Mouse (Mus musculus) midbrain, embryonic 13.5 days (tissue): ENCODE data around the gene Cacna2d4. TPM values are rescaled to one million over a fixed set of nuclear protein-coding genes. Genes with fewer than 3 reads are reported as not detected.

Source experiments
- ATAC-seq: fragments of 200-750 bp; cut with Nextera tagmentation; 2 replicates; pipeline ENCODE4 v1.8.0; 2017; ENCODE audit warnings: mild to moderate bottlenecking, moderate TSS enrichment, moderate library complexity
- H3K27ac ChIP-seq: fragments of 300-500 bp; sonication (generic); 2 replicates; pipeline ENCODE4 v1.5.1; 2015; ENCODE audit warnings: inconsistent platforms, mild to moderate bottlenecking, moderate library complexity
- H3K27me3 ChIP-seq: fragments of 300-500 bp; sonication (generic); 2 replicates; pipeline ENCODE4 v1.6.1; 2015; ENCODE audit warnings: mild to moderate bottlenecking, inconsistent platforms
- H3K36me3 ChIP-seq: fragments of 300-500 bp; sonication (generic); 2 replicates; pipeline ENCODE4 v1.6.1; 2015; ENCODE audit warnings: mild to moderate bottlenecking, inconsistent platforms
- H3K4me1 ChIP-seq: fragments of 300-500 bp; sonication (generic); replicated peaks from 2 replicates; pipeline ENCODE4 v1.6.1; 2015; ENCODE audit warnings: inconsistent platforms
- H3K4me2 ChIP-seq: fragments of 300-500 bp; sonication (generic); replicated peaks from 2 replicates; pipeline ENCODE4 v1.6.1; 2015; ENCODE audit warnings: moderate library complexity, mild to moderate bottlenecking, inconsistent platforms
- H3K4me3 ChIP-seq: fragments of 300-500 bp; sonication (generic); replicated peaks from 2 replicates; pipeline ENCODE4 v1.5.1; 2015; ENCODE audit warnings: mild to moderate bottlenecking, inconsistent platforms
- H3K9ac ChIP-seq: fragments of 300-500 bp; sonication (generic); replicated peaks from 2 replicates; pipeline ENCODE4 v1.6.1; 2015; ENCODE audit warnings: mild to moderate bottlenecking, inconsistent platforms
- H3K9me3 ChIP-seq: fragments of 300-500 bp; sonication (generic); 2 replicates; pipeline ENCODE4 v1.6.1; 2016; ENCODE audit warnings: mild to moderate bottlenecking, inconsistent platforms
- WGBS: fragments of 180-500 bp; shearing (Covaris S2); methylation state at CpG from one replicate; pipeline ENCODE4 v1.1.7; 2015; 5-methylcytosine and 5-hydroxymethylcytosine counted together
- polyA plus RNA-seq: library from polyadenylated mRNA; unstranded; fragments of >200 nt; fragmentation: Nextera tagmentation; extraction: Ambion mirVana; gene quantifications from 2 replicates; pipeline ENCODE4 v1.2.1, GENCODE M21; 2015

The Cacna2d4 gene
- polyA plus RNA-seq, 1 experiment from 2014 or later, result 0.43 TPM

DNA sequence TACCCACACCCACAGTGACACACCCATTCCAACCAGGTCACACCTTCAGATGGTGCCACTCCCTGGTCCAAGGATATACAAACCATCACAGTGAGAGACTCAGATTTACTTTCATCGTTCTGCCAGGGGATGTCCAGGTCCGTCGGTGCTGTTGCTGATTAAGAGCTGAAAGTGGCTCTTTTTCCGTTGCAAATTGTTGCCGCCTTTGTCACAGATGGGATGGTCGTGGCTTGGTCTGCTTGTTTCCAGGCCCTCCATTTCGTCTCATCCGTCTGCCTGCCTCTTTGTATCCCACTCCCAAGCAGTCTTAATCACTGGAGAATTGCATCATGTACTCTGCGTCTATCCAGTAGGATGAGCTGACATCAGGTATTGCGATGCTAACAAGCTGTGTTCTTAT, 13.4 kb downstream of the Cacna2d4 start:
- no peak overlapping the region for H3K4me3 ChIP-seq
- no peak overlapping the region for H3K9ac ChIP-seq
- H3K4me2 ChIP-seq, result no peak overlapping the region
- 90% methylated on average over 10 of the region's 10 CpGs for WGBS
- H3K27ac ChIP-seq, result no peak overlapping the region
- no peaks in the 10 kb centered on the region for H3K36me3 ChIP-seq
- peaks cover 5% of the 10 kb centered on the region; the same call in 1 of the 2 replicates for H3K9me3 ChIP-seq
- no peaks in the 10 kb centered on the region for H3K4me1 ChIP-seq
- no peaks in the 10 kb centered on the region for H3K27me3 ChIP-seq
- no peak for ATAC-seq

DNA sequence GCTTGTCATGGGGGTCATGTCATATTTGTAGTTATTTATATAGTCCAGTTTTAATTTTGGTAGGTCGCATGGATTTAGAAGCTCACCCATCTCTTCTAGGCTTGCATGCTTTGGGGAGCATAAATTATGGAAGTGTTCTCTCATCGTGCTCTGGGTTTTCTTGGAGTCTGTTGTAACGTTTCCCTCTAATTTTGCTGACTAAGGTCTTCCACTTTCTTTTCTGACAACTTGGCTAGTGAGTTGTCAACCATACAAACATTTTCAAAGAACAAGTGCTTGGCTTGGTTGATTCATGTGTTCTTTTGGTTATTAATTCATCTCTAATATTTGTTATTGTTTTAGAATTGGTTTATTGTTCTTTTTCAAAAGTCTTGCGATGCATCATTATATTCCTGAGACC, 15.4 kb downstream of the Cacna2d4 start:
- Histone ChIP-seq H3K9ac (no peak overlapping the region), H3K4me3 (no peak overlapping the region), H3K27me3 (no peaks in the 10 kb centered on the region), H3K36me3 (no peaks in the 10 kb centered on the region), H3K9me3 (no peaks in the 10 kb centered on the region), H3K4me1 (no peaks in the 10 kb centered on the region), H3K4me2 (no peak overlapping the region), H3K27ac (no peak overlapping the region)
- ATAC-seq, result no peak
- WGBS, result 86% methylated on average over 4 of the region's 4 CpGs

DNA sequence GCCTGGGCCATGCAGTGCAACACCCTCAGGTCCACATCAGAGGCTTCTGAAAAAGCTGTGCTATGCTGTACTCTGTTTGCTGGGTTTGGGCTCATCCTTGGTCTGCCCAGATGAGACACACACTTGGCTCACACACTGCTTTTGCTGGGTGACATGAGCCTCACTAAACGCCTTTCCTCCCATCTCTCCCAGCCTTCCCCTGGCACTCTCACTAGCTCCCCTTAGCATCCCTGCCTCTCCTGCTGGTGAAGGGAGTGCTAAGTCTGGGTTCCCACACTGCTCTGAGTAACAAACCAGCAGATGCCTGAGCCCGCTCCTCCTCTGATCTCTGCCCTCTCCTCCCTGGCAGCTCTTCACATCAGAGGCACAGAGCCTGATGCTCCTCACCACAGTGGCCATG, 40.4 kb downstream of the Cacna2d4 start:
- Histone ChIP-seq H3K4me3 (no peak overlapping the region), H3K27ac (no peak overlapping the region), H3K36me3 (no peaks in the 10 kb centered on the region), H3K9me3 (no peaks in the 10 kb centered on the region), H3K4me1 (peaks cover 12% of the 10 kb centered on the region), H3K27me3 (no peaks in the 10 kb centered on the region), H3K9ac (no peak overlapping the region), H3K4me2 (no peak overlapping the region)
- no peak for ATAC-seq
- WGBS, result 82% methylated on average over 2 of the region's 2 CpGs

DNA sequence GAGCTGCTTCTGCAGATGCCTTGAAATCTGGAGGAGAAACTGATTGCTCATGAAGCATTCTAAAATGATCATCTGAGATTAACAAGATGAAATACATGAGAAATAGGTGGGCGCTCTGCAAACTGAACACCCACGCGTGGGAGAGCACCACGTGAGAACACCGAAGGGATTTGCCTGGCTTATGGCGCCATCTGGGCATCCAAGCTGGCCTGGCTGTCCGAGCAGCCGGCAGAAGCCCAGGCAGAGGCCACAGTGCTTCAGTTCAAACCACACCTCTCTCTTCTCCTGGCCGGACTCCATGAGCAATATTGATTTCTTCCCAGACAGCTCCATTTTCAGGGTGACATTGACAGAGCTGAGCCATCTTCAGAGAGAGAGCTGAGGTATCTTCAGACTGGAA, 44.4 kb downstream of the Cacna2d4 start:
- 76% methylated on average over 9 of the region's 9 CpGs for WGBS
- no peak overlapping the region for H3K27ac ChIP-seq
- no peaks in the 10 kb centered on the region for H3K36me3 ChIP-seq
- no peak overlapping the region for H3K4me3 ChIP-seq
- H3K27me3 ChIP-seq, result no peaks in the 10 kb centered on the region
- H3K9me3 ChIP-seq, result no peaks in the 10 kb centered on the region
- peaks cover 12% of the 10 kb centered on the region for H3K4me1 ChIP-seq
- no peak overlapping the region for H3K4me2 ChIP-seq
- H3K9ac ChIP-seq, result no peak overlapping the region
- ATAC-seq, result no peak

DNA sequence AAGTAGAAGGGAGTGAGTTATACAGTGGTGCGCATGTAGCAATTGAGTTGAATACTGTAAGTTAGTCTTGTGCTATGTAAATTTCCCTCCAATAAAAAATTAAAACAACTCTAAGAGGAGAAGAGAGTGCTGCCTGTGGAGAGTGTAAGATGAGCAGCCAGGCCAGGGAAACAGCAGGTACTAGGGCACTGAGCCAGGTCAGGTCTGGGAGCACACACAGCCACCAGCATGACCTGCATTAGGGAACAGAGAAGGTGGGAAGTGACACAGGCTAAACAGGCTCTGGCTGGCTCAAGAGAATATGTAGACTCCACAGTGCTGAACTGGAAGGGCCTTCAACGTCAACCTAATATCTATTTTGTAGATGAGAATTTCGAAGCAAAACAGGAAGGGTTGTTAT, 65.0 kb downstream of the Cacna2d4 start:
- Histone ChIP-seq H3K4me1 (no peaks in the 10 kb centered on the region), H3K36me3 (no peaks in the 10 kb centered on the region), H3K4me3 (no peak overlapping the region), H3K27ac (no peak overlapping the region), H3K9ac (no peak overlapping the region), H3K9me3 (no peaks in the 10 kb centered on the region), H3K4me2 (no peak overlapping the region), H3K27me3 (no peaks in the 10 kb centered on the region)
- 95% methylated on average over 3 of the region's 3 CpGs for WGBS
- no peak for ATAC-seq

DNA sequence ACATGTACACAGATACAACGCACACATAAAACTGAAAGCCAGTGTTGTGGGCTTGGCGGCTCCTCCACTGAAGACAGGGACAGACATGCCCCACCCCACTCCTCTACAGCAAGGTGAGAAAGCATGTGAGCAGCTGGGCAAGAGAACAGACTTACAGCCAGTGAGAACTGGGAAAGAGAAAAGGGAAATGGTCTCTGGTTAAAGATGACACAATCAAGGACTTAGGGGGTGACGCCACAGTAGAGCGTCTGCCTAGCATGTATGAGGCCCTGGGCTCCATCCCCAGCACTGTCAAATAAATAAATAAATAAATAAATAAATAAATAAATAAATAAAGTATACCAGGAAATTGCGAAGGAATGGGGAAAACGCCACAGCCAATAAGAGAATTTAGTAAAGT, 67.0 kb downstream of the Cacna2d4 start:
- H3K4me3 ChIP-seq, result no peak overlapping the region
- H3K9me3 ChIP-seq, result no peaks in the 10 kb centered on the region
- 0 out of 2 replicates have a peak, but pooled peaks cover 3% of the 10 kb centered on the region for H3K4me1 ChIP-seq
- no peaks in the 10 kb centered on the region for H3K27me3 ChIP-seq
- 91% methylated on average over 6 of the region's 6 CpGs for WGBS
- no peak for ATAC-seq
- no peak overlapping the region for H3K9ac ChIP-seq
- H3K27ac ChIP-seq, result no peak overlapping the region
- H3K36me3 ChIP-seq, result no peaks in the 10 kb centered on the region
- H3K4me2 ChIP-seq, result no peak overlapping the region

DNA sequence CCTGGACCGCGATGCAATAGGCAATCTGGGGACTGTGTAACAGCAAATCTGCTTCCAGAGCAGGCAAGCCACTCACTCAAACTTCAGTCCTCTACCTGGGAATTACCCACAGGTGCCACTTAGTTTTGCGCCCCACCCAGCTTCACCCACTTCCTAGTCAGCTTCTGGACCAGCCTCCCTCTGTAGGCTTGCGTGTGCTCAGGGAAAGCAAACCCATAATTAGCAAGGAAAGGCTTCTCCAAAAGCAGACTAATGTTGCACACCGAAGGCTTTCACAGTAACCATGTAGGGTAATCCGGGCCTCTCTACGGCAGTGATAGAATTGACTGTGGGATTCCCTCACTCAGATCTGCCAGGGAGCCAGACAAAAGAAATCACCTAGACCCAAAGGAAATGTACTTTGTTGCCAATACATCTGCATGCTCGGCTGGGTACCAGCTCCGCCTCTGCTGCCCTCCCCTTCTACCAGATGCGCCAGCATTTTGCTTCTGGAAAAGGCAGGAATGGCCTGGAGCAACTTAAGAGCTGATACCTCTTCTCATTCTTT, 71.6 kb downstream of the Cacna2d4 start:
- ATAC-seq, result no peak
- Histone ChIP-seq H3K4me1 (peaks cover 3% of the 10 kb centered on the region; the same call in 1 of the 2 replicates), H3K9ac (no peak overlapping the region), H3K9me3 (no peaks in the 10 kb centered on the region), H3K27ac (no peak overlapping the region), H3K36me3 (no peaks in the 10 kb centered on the region), H3K27me3 (no peaks in the 10 kb centered on the region), H3K4me3 (no peak overlapping the region), H3K4me2 (no peak overlapping the region)
- 42% methylated on average over 10 of the region's 10 CpGs for WGBS

DNA sequence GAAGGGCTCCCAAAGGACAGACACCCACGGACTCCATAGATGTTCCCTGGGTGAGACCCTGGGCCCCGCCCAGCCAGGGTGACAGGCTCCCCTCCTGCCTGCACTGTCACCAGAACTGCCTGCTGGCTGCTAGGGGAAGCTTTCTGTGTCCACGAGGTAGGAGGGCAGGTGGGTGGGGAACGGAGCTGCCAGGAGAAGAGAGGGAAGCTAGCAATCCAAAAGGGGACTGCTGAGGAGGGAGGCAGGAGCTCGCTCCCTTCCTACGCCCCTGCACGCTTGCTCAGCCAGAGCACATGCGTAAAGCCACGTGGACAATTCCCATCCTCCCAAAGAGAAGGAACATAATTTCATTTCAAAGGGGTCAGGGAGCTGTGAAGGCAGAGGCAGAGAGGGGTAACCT, 73.8 kb downstream of the Cacna2d4 start:
- Histone ChIP-seq H3K4me1 (peaks cover 24% of the 10 kb centered on the region), H3K9me3 (no peaks in the 10 kb centered on the region), H3K36me3 (no peaks in the 10 kb centered on the region), H3K9ac (no peak overlapping the region), H3K27ac (no peak overlapping the region), H3K4me2 (no peak overlapping the region), H3K4me3 (no peak overlapping the region), H3K27me3 (no peaks in the 10 kb centered on the region)
- no peak for ATAC-seq
- WGBS, result 62% methylated on average over 9 of the region's 9 CpGs

DNA sequence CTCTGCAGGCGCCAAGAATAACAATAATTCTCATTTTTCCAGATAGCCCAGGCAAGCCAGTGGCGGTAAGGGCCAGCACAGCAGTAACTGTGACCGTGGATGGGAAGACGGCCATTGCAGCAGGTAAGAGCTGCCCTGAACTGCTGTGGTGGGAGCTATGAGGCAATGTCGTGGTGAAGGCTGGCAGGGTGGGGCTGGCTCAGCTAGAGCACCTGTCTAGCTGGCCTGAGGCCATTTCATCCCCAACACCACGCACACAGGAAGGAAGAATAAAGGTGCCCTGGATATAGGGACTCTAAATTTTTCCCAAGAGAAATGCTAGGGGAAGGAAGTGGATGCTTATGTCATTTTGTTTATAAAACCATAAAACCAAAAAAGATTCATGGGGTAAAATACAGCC, 76.1 kb downstream of the Cacna2d4 start:
- H3K4me1 ChIP-seq, result peaks cover 24% of the 10 kb centered on the region
- no peak overlapping the region for H3K4me3 ChIP-seq
- H3K27ac ChIP-seq, result no peak overlapping the region
- WGBS, result 86% methylated on average over 6 of the region's 6 CpGs
- no peak overlapping the region for H3K4me2 ChIP-seq
- no peaks in the 10 kb centered on the region for H3K36me3 ChIP-seq
- H3K9me3 ChIP-seq, result no peaks in the 10 kb centered on the region
- H3K27me3 ChIP-seq, result no peaks in the 10 kb centered on the region
- H3K9ac ChIP-seq, result no peak overlapping the region
- ATAC-seq, result no peak

DNA sequence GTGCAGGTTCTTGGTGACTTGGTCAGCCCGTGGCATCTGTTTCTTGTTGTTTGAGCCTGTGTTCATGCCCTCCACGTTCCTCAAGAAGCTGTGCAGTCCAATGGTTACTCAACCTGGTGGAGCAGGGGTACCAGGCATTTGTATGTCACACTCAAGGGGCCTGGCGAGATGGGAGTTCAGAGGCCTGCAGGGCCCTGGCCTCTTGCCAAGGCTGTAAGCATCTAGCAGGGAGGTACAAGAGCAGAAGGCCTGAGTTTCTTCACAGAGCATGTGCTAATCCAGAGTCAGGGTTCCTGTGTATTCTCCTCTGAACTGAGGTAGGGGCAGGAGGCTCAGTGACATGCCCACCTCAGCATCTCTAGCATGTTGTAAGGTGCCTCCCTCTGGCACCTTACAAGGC, 76.8 kb downstream of the Cacna2d4 start:
- H3K4me3 ChIP-seq, result no peak overlapping the region
- H3K9ac ChIP-seq, result peak overlapping the region; percentile 45; the same call in 1 of the 2 replicates
- ATAC-seq, result peak; percentile 31
- no peaks in the 10 kb centered on the region for H3K27me3 ChIP-seq
- H3K36me3 ChIP-seq, result no peaks in the 10 kb centered on the region
- no peaks in the 10 kb centered on the region for H3K9me3 ChIP-seq
- peak overlapping the region; percentile 72 for H3K27ac ChIP-seq
- no peak overlapping the region for H3K4me2 ChIP-seq
- WGBS, result 71% methylated on average over 3 of the region's 3 CpGs
- H3K4me1 ChIP-seq, result peaks cover 22% of the 10 kb centered on the region

DNA sequence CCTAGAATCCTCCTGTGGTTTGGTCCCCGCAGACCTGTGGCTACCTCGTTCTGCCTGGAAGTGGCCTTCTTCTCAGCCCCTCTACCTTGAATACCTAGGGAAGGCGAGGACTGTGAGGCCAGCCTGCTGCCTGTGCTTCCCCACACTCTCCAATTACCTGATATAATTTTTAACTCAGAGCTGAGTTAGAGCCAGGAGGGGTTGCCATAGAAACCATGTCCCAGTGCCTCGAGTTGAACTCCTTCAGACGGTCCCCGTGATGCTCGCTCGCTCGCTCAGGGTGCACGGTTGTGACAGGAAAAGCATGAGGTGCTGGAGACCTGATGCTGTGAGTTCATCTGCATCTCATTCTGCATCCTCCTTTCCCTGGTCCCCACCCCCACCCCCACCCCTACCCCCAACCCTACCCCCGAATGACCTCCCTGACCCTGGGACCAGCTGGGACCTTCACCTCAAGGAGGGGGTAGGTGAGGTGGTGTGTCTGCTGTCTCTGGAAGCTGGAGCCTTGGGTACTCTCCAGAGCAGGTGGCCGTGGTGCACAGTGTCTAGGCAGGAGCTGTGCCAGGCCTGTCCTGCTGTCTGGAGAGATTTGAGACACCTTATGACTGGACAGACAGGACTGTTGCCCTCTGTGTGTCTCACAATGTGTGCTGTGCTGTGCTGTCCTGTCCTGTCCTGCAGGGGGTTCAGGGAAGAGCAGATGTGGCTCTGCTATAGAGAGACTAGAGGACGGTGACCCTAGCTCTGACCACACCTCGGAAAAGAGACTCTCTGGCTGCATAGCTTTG, 77.5 kb downstream of the Cacna2d4 start:
- Histone ChIP-seq H3K4me3 (no peak overlapping the region), H3K4me1 (peaks cover 21% of the 10 kb centered on the region), H3K36me3 (no peaks in the 10 kb centered on the region), H3K27me3 (no peaks in the 10 kb centered on the region), H3K4me2 (no peak overlapping the region), H3K9me3 (no peaks in the 10 kb centered on the region), H3K27ac (peak overlapping the region; percentile 72), H3K9ac (peak overlapping the region; percentile 45; the same call in 1 of the 2 replicates)
- ATAC-seq, result peak; percentile 81
- 50% methylated on average over 14 of the region's 14 CpGs for WGBS

DNA sequence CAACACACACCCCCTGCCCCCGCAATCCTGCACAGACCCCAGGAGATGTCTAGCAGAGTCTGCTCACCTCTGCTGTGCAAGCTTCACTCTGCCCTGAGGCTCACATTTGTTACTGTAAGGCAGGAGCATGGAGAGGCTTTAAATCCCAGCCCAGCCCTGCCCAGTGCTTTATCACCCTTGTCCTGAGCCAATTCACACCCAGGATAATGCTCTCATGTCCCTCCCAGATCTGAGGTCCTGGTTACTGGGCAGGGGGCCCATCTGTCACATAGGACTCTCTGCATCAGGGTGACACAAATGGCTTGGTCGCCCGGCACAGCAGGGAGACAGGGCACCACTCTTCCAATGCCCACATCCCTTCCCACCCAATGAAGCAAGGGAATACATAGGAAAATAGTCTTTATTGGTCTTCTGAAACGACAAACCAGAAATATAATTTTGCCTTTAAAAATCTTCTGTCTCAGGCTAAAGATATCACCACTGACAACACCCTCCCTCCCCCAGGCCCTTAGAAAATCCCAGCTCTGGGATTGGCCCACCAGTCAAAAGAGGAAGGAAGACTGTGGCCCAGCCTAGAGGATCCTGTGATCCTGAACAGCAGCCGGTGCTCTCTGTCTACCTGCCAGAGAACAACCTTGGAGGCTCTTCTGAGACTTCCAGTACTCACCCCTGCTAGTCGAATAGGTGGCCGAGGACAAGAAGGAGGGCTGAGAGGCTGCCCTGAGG, 78.6 kb downstream of the Cacna2d4 start:
- no peak overlapping the region for H3K9ac ChIP-seq
- 68% methylated on average over 7 of the region's 7 CpGs for WGBS
- H3K27ac ChIP-seq, result no peak overlapping the region
- no peak overlapping the region for H3K4me3 ChIP-seq
- H3K4me2 ChIP-seq, result no peak overlapping the region
- H3K9me3 ChIP-seq, result no peaks in the 10 kb centered on the region
- no peaks in the 10 kb centered on the region for H3K36me3 ChIP-seq
- ATAC-seq, result no peak
- H3K27me3 ChIP-seq, result no peaks in the 10 kb centered on the region
- peaks cover 21% of the 10 kb centered on the region for H3K4me1 ChIP-seq
